Mouse (Mus musculus): ENCODE data around the gene Bri3.
"Not testable (repeated sequence)": the region's sequence is repeated elsewhere in the genome, so short reads cannot be mapped to it uniquely, and the experiment has no call there.

Gene Bri3

GRCm38 (mm10) chr5:144295357-144295756, 51.1 kb downstream of the Bri3 start:
- DNase-seq (ENCODE audit: low read depth, low spot score) = no peak

- no peak for DNase-seq (ENCODE audit: low read depth, low spot score)
Observed at GRCm38 (mm10) chr5:144296090-144296604, 51.9 kb downstream of the Bri3 start.

GRCm38 (mm10) chr5:144303071-144303470, 58.8 kb downstream of the Bri3 start:
- no peak for DNase-seq (ENCODE audit: low read depth, low spot score)

GRCm38 (mm10) chr5:144308929-144309328, 64.7 kb downstream of the Bri3 start:
- no peak for DNase-seq (ENCODE audit: low read depth, low spot score)

- no peak for DNase-seq (ENCODE audit: low read depth, low spot score)
Observed at GRCm38 (mm10) chr5:144312183-144312582, 67.9 kb downstream of the Bri3 start.

GRCm38 (mm10) chr5:144313335-144313734, 69.1 kb downstream of the Bri3 start:
- no peak for DNase-seq (ENCODE audit: low read depth, low spot score)

- no peak for DNase-seq (ENCODE audit: low read depth, low spot score)
Observed at GRCm38 (mm10) chr5:144314731-144315494, 70.7 kb downstream of the Bri3 start.

GRCm38 (mm10) chr5:144316442-144316841, 72.2 kb downstream of the Bri3 start:
- DNase-seq (ENCODE audit: low read depth, low spot score) = no peak

GRCm38 (mm10) chr5:144317426-144317825, 73.2 kb downstream of the Bri3 start:
- DNase-seq (ENCODE audit: low read depth, low spot score) = no peak

- no peak for DNase-seq (ENCODE audit: low read depth, low spot score)
Observed at GRCm38 (mm10) chr5:144318286-144318685, 74.0 kb downstream of the Bri3 start.

- no peak for DNase-seq (ENCODE audit: low read depth, low spot score)
Observed at GRCm38 (mm10) chr5:144321681-144322080, 77.4 kb downstream of the Bri3 start.

GRCm38 (mm10) chr5:144322717-144323116, 78.5 kb downstream of the Bri3 start:
- DNase-seq (ENCODE audit: low read depth, low spot score) = no peak

GRCm38 (mm10) chr5:144334010-144334409, 89.8 kb downstream of the Bri3 start:
- DNase-seq (ENCODE audit: low read depth, low spot score) = no peak

- DNase-seq (ENCODE audit: low read depth, low spot score) = not testable (repeated sequence)
Observed at GRCm38 (mm10) chr5:144335357-144335756, 91.1 kb downstream of the Bri3 start.

- DNase-seq (ENCODE audit: low read depth, low spot score) = no peak
Observed at GRCm38 (mm10) chr5:144338787-144339186, 94.5 kb downstream of the Bri3 start.

- DNase-seq (ENCODE audit: low read depth, low spot score) = no peak
Observed at GRCm38 (mm10) chr5:144341085-144341484, 96.8 kb downstream of the Bri3 start.

GRCm38 (mm10) chr5:144344592-144344991, 100.4 kb downstream of the Bri3 start:
- no peak for DNase-seq (ENCODE audit: low read depth, low spot score)

- no peak for DNase-seq (ENCODE audit: low read depth, low spot score)
Observed at GRCm38 (mm10) chr5:144351185-144351584, 106.9 kb downstream of the Bri3 start.

GRCm38 (mm10) chr5:144352250-144353047, 108.2 kb downstream of the Bri3 start:
- DNase-seq (ENCODE audit: low read depth, low spot score) = no peak

GRCm38 (mm10) chr5:144356776-144357455, 112.7 kb downstream of the Bri3 start:
- no peak for DNase-seq (ENCODE audit: low read depth, low spot score)

- no peak for DNase-seq (ENCODE audit: low read depth, low spot score)
Observed at GRCm38 (mm10) chr5:144357551-144357880, 113.3 kb downstream of the Bri3 start.
